Mouse (Mus musculus) T-helper 2 cell (primary cell): ENCODE data around the gene Ndufaf8.

Source experiments
- in situ Hi-C: fragments of 300-600 bp; cut with MboI, MseI; formaldehyde crosslinking; loops from one replicate; pipeline ENCODE4 v1.15.1; 2025; ENCODE audit warnings: high pct_unique_total_duplicates

The Ndufaf8 gene

GRCm38 (mm10) chr11:120086702-120087152, 12.0 kb upstream of the Ndufaf8 start, which contains the start of gene Cep131:
Gene Cep131, minus strand, starts transcription at chr11:120086827.
- in situ Hi-C loops, result no loop called here

- in situ Hi-C loops, result no loop called here
These were observed 8.1 kb upstream of the Ndufaf8 start for GRCm38 (mm10) chr11:120090661-120091060.

- in situ Hi-C loops, result no loop called here
These were observed 5.7 kb upstream of the Ndufaf8 start for GRCm38 (mm10) chr11:120092817-120093591.

- in situ Hi-C loops, result no loop called here
These were observed 2.3 kb downstream of the Ndufaf8 start for GRCm38 (mm10) chr11:120101036-120101435.

GRCm38 (mm10) chr11:120103431-120103997, 4.8 kb downstream of the Ndufaf8 start:
- in situ Hi-C loops, result no loop called here

- in situ Hi-C loops, result no loop called here
These were observed 8.3 kb downstream of the Ndufaf8 start for GRCm38 (mm10) chr11:120107026-120107425.

- in situ Hi-C loops, result no loop called here
These were observed 9.1 kb downstream of the Ndufaf8 start for GRCm38 (mm10) chr11:120107796-120108195.

- in situ Hi-C loops, result no loop called here
These were observed 11.0 kb downstream of the Ndufaf8 start for GRCm38 (mm10) chr11:120109558-120110210.

GRCm38 (mm10) chr11:120110554-120110953, 11.8 kb downstream of the Ndufaf8 start:
- in situ Hi-C loops, result no loop called here

- in situ Hi-C loops, result no loop called here
These were observed 12.3 kb downstream of the Ndufaf8 start for GRCm38 (mm10) chr11:120111033-120111432.

GRCm38 (mm10) chr11:120112136-120112535, 13.4 kb downstream of the Ndufaf8 start:
- in situ Hi-C loops, result no loop called here

- in situ Hi-C loops, result no loop called here
These were observed 15.9 kb downstream of the Ndufaf8 start for GRCm38 (mm10) chr11:120114488-120115215.

- in situ Hi-C loops, result no loop called here
These were observed 18.9 kb downstream of the Ndufaf8 start for GRCm38 (mm10) chr11:120117626-120118025.

- in situ Hi-C loops, result no loop called here
These were observed 20.4 kb downstream of the Ndufaf8 start for GRCm38 (mm10) chr11:120119108-120119507.

GRCm38 (mm10) chr11:120119936-120120541, 21.3 kb downstream of the Ndufaf8 start:
- in situ Hi-C loops, result no loop called here

- in situ Hi-C loops, result no loop called here
These were observed 22.1 kb downstream of the Ndufaf8 start for GRCm38 (mm10) chr11:120120642-120121420.

GRCm38 (mm10) chr11:120122126-120122525, 23.4 kb downstream of the Ndufaf8 start:
- in situ Hi-C loops, result no loop called here

GRCm38 (mm10) chr11:120126845-120127244, 28.1 kb downstream of the Ndufaf8 start:
- in situ Hi-C loops, result no loop called here

GRCm38 (mm10) chr11:120129281-120129680, 30.6 kb downstream of the Ndufaf8 start:
- in situ Hi-C loops, result no loop called here

- in situ Hi-C loops, result no loop called here
These were observed 35.4 kb downstream of the Ndufaf8 start for GRCm38 (mm10) chr11:120134148-120134547.
